Mouse (Mus musculus): Measurements from ENCODE around the gene Erich6.
"Not testable (repeated sequence)": the region's sequence is repeated elsewhere in the genome, so short reads cannot be mapped to it uniquely, and the experiment has no call there.

GRCm38 (mm10) chr3:58590544-58590943 lies 46.5 kb downstream of the Erich6 start:
- TF ChIP-seq POLR2A (IDR thresholded peaks at IDR 0.05; ENCODE audit: borderline replicate concordance, insufficient read depth, low read length); CTCF (IDR thresholded peaks at IDR 0.05; ENCODE audit: borderline replicate concordance, insufficient read depth, low read depth, low read length): not testable (repeated sequence)

All from cerebellum, adult 2 months (tissue).